Mouse (Mus musculus) left cerebral cortex, postnatal 10 days (tissue): ENCODE measurements at regions not wholly inside any gene's neighbourhood (a gene's known extent, or its start where the extent isn't known, plus 50 kb on each side); places are given as distances from the start of the nearest gene placed in this dataset.

Source experiments
- DNase-seq, 2 experiments: peaks; one replicate each; pipeline ENCODE4 v3.0.0; 2021 to 2022; ENCODE audit warnings: low spot score in 2 of 2, mixed read lengths in 1 of 2; ENCODE audit errors: extremely low spot score in 1 of 2
- intact Hi-C: fragments of 180-260 bp; cut with DNase I; formaldehyde crosslinking; loops from one replicate; pipeline ENCODE4 v1.15.1; 2025

DNA sequence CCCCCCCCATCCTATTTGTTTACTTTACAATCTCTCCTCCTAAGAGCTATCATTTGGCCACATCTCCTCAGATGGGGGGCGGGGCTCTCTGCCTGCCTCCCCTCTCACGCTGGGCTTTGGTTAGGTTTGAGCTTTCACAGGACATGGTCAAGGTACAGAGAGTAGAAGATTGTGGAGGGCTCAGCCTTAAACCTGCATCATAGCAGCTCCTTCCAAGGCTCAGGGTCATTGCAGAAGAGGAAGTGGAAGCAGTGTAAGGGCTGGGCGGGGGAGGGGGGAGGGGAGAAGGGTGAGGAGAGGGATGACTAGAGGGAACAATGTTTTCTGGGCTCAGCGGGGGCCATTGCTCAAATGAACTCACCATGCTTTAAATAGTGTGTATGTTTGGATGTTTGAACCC lies 51.7 kb upstream of the Mphosph6 start:
- intact Hi-C loops, result no loop called here
- no peak for DNase-seq

- DNase-seq, result no peak
- intact Hi-C loops, result no loop called here
These were observed 50.8 kb upstream of the Mphosph6 start for GRCm38 (mm10) chr8:117852521-117852920.
